Mouse (Mus musculus): Measurements from ENCODE around the gene Pdcd4.
"Not testable (repeated sequence)": the region's sequence is repeated elsewhere in the genome, so short reads cannot be mapped to it uniquely, and the experiment has no call there.

Gene Pdcd4

GRCm38 (mm10) chr19:53944786-53945169 lies 52.7 kb downstream of the Pdcd4 start:
- DNase-seq (ENCODE audit: extremely low spot score, low spot score) = no peak

- peak; percentile 80 for DNase-seq (ENCODE audit: extremely low spot score, low spot score)
Observed at GRCm38 (mm10) chr19:53945171-53946042, 53.4 kb downstream of the Pdcd4 start.

GRCm38 (mm10) chr19:53957513-53957912 lies 65.5 kb downstream of the Pdcd4 start:
- DNase-seq (ENCODE audit: extremely low spot score, low spot score) = no peak

- no peak for DNase-seq (ENCODE audit: extremely low spot score, low spot score)
Observed at GRCm38 (mm10) chr19:53962511-53962910, 70.5 kb downstream of the Pdcd4 start.

- DNase-seq (ENCODE audit: extremely low spot score, low spot score) = not testable (repeated sequence)
Observed at GRCm38 (mm10) chr19:53964347-53964746, 72.3 kb downstream of the Pdcd4 start.

GRCm38 (mm10) chr19:53964910-53965633 lies 73.0 kb downstream of the Pdcd4 start:
- no peak for DNase-seq (ENCODE audit: extremely low spot score, low spot score)

GRCm38 (mm10) chr19:53969226-53969625 lies 77.2 kb downstream of the Pdcd4 start:
- no peak for DNase-seq (ENCODE audit: extremely low spot score, low spot score)

- DNase-seq (ENCODE audit: extremely low spot score, low spot score) = no peak
Observed at GRCm38 (mm10) chr19:53971938-53972337, 79.9 kb downstream of the Pdcd4 start.

- no peak for DNase-seq (ENCODE audit: extremely low spot score, low spot score)
Observed at GRCm38 (mm10) chr19:53973656-53974055, 81.6 kb downstream of the Pdcd4 start.
